Mouse (Mus musculus) CH12.LX (cell line): ENCODE results near the gene Dmbx1. TPM values are rescaled to one million over a fixed set of nuclear protein-coding genes. Genes with fewer than 3 reads are reported as not detected.

Experiments
- DNase-seq: peaks from one replicate; pipeline ENCODE4 v3.0.0-alpha.2; 2013; ENCODE audit errors: extremely low read depth
- H3K27ac ChIP-seq: 2 replicates; pipeline ENCODE4 v1.5.1; 2012; ENCODE audit warnings: low read depth, mild to moderate bottlenecking, control low read depth, moderate library complexity; ENCODE audit not compliant: insufficient read depth
- H3K27me3 ChIP-seq: replicated peaks from 2 replicates; pipeline ENCODE3; 2012; ENCODE audit warnings: inconsistent platforms
- H3K36me3 ChIP-seq, 2 experiments: replicated peaks in 1 of 2; 2 replicates each; pipeline versions ENCODE3 to v1.6.1; 2012; ENCODE audit warnings: inconsistent platforms in 1 of 2, low read length in 1 of 2, mild to moderate bottlenecking in 1 of 2, mixed read lengths in 1 of 2, moderate library complexity in 1 of 2; ENCODE audit not compliant: control insufficient read depth in 1 of 2, insufficient read depth in 1 of 2
- H3K4me1 ChIP-seq, 2 experiments: 2 replicates each; pipeline ENCODE4 v1.6.1; 2012; ENCODE audit warnings: inconsistent platforms in 1 of 2, moderate library complexity in 1 of 2; ENCODE audit not compliant: insufficient read depth in 2 of 2, control insufficient read depth in 1 of 2
- H3K4me2 ChIP-seq: 2 replicates; pipeline ENCODE4 v1.6.1; 2012; ENCODE audit warnings: low read depth, mild to moderate bottlenecking, control low read depth; ENCODE audit not compliant: poor library complexity, insufficient read depth, severe bottlenecking
- H3K4me3 ChIP-seq, 3 experiments: fragments of 150-350 bp in 1 of 3; sonication (generic) in 1 of 3; replicated peaks in 1 of 3; 2 replicates each; pipeline versions ENCODE3 to v1.5.1; 2011 to 2012; ENCODE audit warnings: low read depth in 2 of 3, low read length in 2 of 3, mild to moderate bottlenecking in 2 of 3, moderate library complexity in 2 of 3, control low read depth in 1 of 3, improper control_type of control experiment in 1 of 3, inconsistent platforms in 1 of 3, mixed read lengths in 1 of 3; ENCODE audit not compliant: poor library complexity in 1 of 3
- H3K79me2 ChIP-seq: replicated peaks from 2 replicates; pipeline ENCODE4 v1.6.1; 2012; ENCODE audit warnings: mild to moderate bottlenecking, moderate library complexity; ENCODE audit not compliant: control insufficient read depth, poor library complexity, insufficient read depth, severe bottlenecking; ENCODE audit errors: extremely low read depth
- H3K9ac ChIP-seq: 2 replicates; pipeline ENCODE4 v1.6.1; 2012; ENCODE audit warnings: low read depth, mild to moderate bottlenecking, control low read depth, moderate library complexity; ENCODE audit not compliant: insufficient read depth
- H3K9me3 ChIP-seq: replicated peaks from 2 replicates; pipeline ENCODE3; 2012; ENCODE audit warnings: low read length, inconsistent platforms, mixed read lengths
- CHD1 ChIP-seq: IDR thresholded peaks from 2 replicates; pipeline ENCODE4 v1.6.1; 2012; ENCODE audit warnings: low read depth, low read length, improper control_type of control experiment, inconsistent platforms
- CHD2 ChIP-seq: IDR thresholded peaks from 2 replicates; pipeline ENCODE4 v1.6.1; 2011; ENCODE audit warnings: low read length, improper control_type of control experiment
- CTCF ChIP-seq, 2 experiments: IDR thresholded peaks in 1 of 2; conservative IDR thresholded peaks in 1 of 2; 2 replicates each; pipeline ENCODE4 v1.5.1; 2011 to 2012; ENCODE audit warnings: low read depth in 2 of 2, low read length in 2 of 2, improper control_type of control experiment in 1 of 2, inconsistent platforms in 1 of 2, mild to moderate bottlenecking in 1 of 2, moderate library complexity in 1 of 2
- E2F4 ChIP-seq: IDR thresholded peaks from 2 replicates; pipeline ENCODE4 v1.6.1; 2011; ENCODE audit warnings: low read depth, low read length, improper control_type of control experiment; ENCODE audit not compliant: insufficient replicate concordance
- ELF1 ChIP-seq: IDR thresholded peaks from 2 replicates; pipeline ENCODE4 v1.6.1; 2014; ENCODE audit warnings: low read depth, mild to moderate bottlenecking, inconsistent platforms, low read length, improper control_type of control experiment
- EP300 ChIP-seq: IDR thresholded peaks from 2 replicates; pipeline ENCODE4 v1.6.1; 2011; ENCODE audit warnings: low read length, improper control_type of control experiment
- HCFC1 ChIP-seq: IDR thresholded peaks from 2 replicates; pipeline ENCODE4 v1.6.1; 2012; ENCODE audit warnings: low read depth, mild to moderate bottlenecking, inconsistent platforms, low read length, improper control_type of control experiment
- JUN ChIP-seq: IDR thresholded peaks from 2 replicates; pipeline ENCODE4 v1.6.1; 2011; ENCODE audit warnings: low read depth, mild to moderate bottlenecking, low read length, improper control_type of control experiment, moderate library complexity; ENCODE audit not compliant: insufficient read depth
- JUND ChIP-seq: conservative IDR thresholded peaks from 2 replicates; pipeline ENCODE4 v1.6.1; 2011; ENCODE audit warnings: low read depth, low read length, improper control_type of control experiment
- KAT2A ChIP-seq: IDR thresholded peaks from 2 replicates; pipeline ENCODE4 v1.6.1; 2012; ENCODE audit warnings: low read length, improper control_type of control experiment, inconsistent platforms; ENCODE audit not compliant: insufficient replicate concordance
- MAX ChIP-seq: IDR thresholded peaks from 2 replicates; pipeline ENCODE4 v1.6.1; 2011; ENCODE audit warnings: low read length, improper control_type of control experiment
- MAZ ChIP-seq: IDR thresholded peaks from 2 replicates; pipeline ENCODE4 v1.6.1; 2012; ENCODE audit warnings: low read depth, mild to moderate bottlenecking, inconsistent platforms, low read length, improper control_type of control experiment, moderate library complexity
- MEF2A ChIP-seq: IDR thresholded peaks from 2 replicates; pipeline ENCODE4 v1.6.1; 2014; ENCODE audit warnings: low read depth, mild to moderate bottlenecking, inconsistent platforms, low read length, improper control_type of control experiment, borderline replicate concordance
- MXI1 ChIP-seq: IDR thresholded peaks from 2 replicates; pipeline ENCODE4 v1.6.1; 2011; ENCODE audit warnings: mild to moderate bottlenecking, low read depth, low read length, improper control_type of control experiment
- MYC ChIP-seq: IDR thresholded peaks from 2 replicates; pipeline ENCODE4 v1.6.1; 2011; ENCODE audit warnings: low read depth, mild to moderate bottlenecking, improper control_type of control experiment, low read length
- NELFE ChIP-seq: IDR thresholded peaks from 2 replicates; pipeline ENCODE4 v1.6.1; 2011; ENCODE audit warnings: low read depth, low read length, improper control_type of control experiment
- NRF1 ChIP-seq: IDR thresholded peaks from 2 replicates; pipeline ENCODE4 v1.6.1; 2014; ENCODE audit warnings: low read depth, mild to moderate bottlenecking, inconsistent platforms, low read length, improper control_type of control experiment, moderate library complexity
- PAX5 ChIP-seq: IDR thresholded peaks from 2 replicates; pipeline ENCODE4 v1.6.1; 2012; ENCODE audit warnings: low read length, inconsistent platforms, mixed read lengths
- POLR2AphosphoS2 ChIP-seq: IDR thresholded peaks from 2 replicates; pipeline ENCODE4 v1.6.1; 2011; ENCODE audit warnings: low read depth, low read length, improper control_type of control experiment
- RAD21 ChIP-seq: IDR thresholded peaks from 2 replicates; pipeline ENCODE4 v1.6.1; 2011; ENCODE audit warnings: low read depth, mild to moderate bottlenecking, low read length, improper control_type of control experiment, moderate library complexity
- RCOR1 ChIP-seq: conservative IDR thresholded peaks from 2 replicates; pipeline ENCODE4 v1.6.1; 2012; ENCODE audit warnings: low read depth, mild to moderate bottlenecking, inconsistent platforms, low read length, improper control_type of control experiment
- SIN3A ChIP-seq: IDR thresholded peaks from 2 replicates; pipeline ENCODE4 v1.6.1; 2012; ENCODE audit warnings: low read length, improper control_type of control experiment, inconsistent platforms
- TBP ChIP-seq: conservative IDR thresholded peaks from 2 replicates; pipeline ENCODE4 v1.6.1; 2011; ENCODE audit warnings: low read depth, low read length, improper control_type of control experiment
- TCF12 ChIP-seq: IDR thresholded peaks from 2 replicates; pipeline ENCODE4 v1.6.1; 2014; ENCODE audit warnings: low read depth, mild to moderate bottlenecking, inconsistent platforms, low read length, improper control_type of control experiment
- UBTF ChIP-seq: IDR thresholded peaks from 2 replicates; pipeline ENCODE4 v1.6.1; 2012; ENCODE audit warnings: low read depth, mild to moderate bottlenecking, inconsistent platforms, low read length, improper control_type of control experiment, moderate library complexity
- USF2 ChIP-seq: conservative IDR thresholded peaks from 2 replicates; pipeline ENCODE4 v1.6.1; 2011; ENCODE audit warnings: low read depth, low read length, improper control_type of control experiment
- ZC3H11A ChIP-seq: IDR thresholded peaks from 2 replicates; pipeline ENCODE4 v1.6.1; 2012; ENCODE audit warnings: low read depth, mild to moderate bottlenecking, inconsistent platforms, low read length, improper control_type of control experiment
- ZKSCAN1 ChIP-seq: IDR thresholded peaks from 2 replicates; pipeline ENCODE4 v1.6.1; 2012; ENCODE audit warnings: low read depth, inconsistent platforms, low read length, improper control_type of control experiment, borderline replicate concordance
- dilution Hi-C: fragments of 300-500 bp; cut with MboI; formaldehyde crosslinking; loops from 2 replicates; pipeline ENCODE4 v1.14.3; 2020; ENCODE audit warnings: low sequenced_read_pairs; ENCODE audit not compliant: extremely low pct_unique_long_range_greater_than_20kb, extremely low pct_ligation_motif_present
- in situ Hi-C: fragments of 300-500 bp; cut with MboI; formaldehyde crosslinking; loops from 3 replicates; pipeline ENCODE4 v1.14.3; 2019; ENCODE audit warnings: low sequenced_read_pairs, low pct_ligation_motif_present, low pct_unique_long_range_greater_than_20kb, mixed read lengths
- polyA plus RNA-seq: library from polyadenylated mRNA; unstranded; fragments of >175 nt; gene quantifications from 2 replicates; pipeline ENCODE4 v1.2.1, GENCODE M21; 2012; ENCODE audit warnings: low read depth; ENCODE audit not compliant: insufficient read length
- total RNA-seq, 2 experiments: library from RNA; depleted of rRNA; stranded (reverse); fragments of 300-350 nt in 1 of 2; fragments of >200 nt in 1 of 2; gene quantifications; 2 replicates each; pipeline ENCODE4 v1.2.3; 2012 to 2014

Gene Dmbx1
- total and polyA plus RNA-seq, 3 experiments, result not detected

GRCm38 (mm10) chr4:115955494-115955775 lies 15.7 kb upstream of the Dmbx1 start:
- Histone ChIP-seq H3K4me1 (no peaks in the 10 kb centered on the region), H3K36me3 (no peaks in the 10 kb centered on the region), H3K27me3 (peaks cover 82% of the 10 kb centered on the region), H3K79me2 (no peaks in the 10 kb centered on the region), H3K9ac (no peak overlapping the region), H3K27ac (no peak overlapping the region), H3K4me2 (no peak overlapping the region), H3K4me3 (no peak overlapping the region), H3K9me3 (no peaks in the 10 kb centered on the region)
- dilution Hi-C loops, result no loop called here
- TF ChIP-seq ELF1 (no peak), HCFC1 (no peak), CTCF (conservative IDR thresholded peaks at IDR 0.05 in 1 of 2, IDR thresholded peaks at IDR 0.05 in 1 of 2; ENCODE audit: low read depth in 2 of 2, low read length in 2 of 2) (no peak), ZKSCAN1 (no peak), CHD2 (no peak), RCOR1 (no peak), TCF12 (no peak), PAX5 (no peak), UBTF (no peak), NRF1 (no peak), EP300 (no peak), E2F4 (no peak), JUN (no peak), MAX (no peak), POLR2AphosphoS2 (no peak), RAD21 (no peak), ZC3H11A (no peak), USF2 (no peak), NELFE (no peak), TBP (no peak)
- in situ Hi-C loops, result loop anchor here (10.0 kb wide), 2 partner anchors 51 to 221 kb away; partner anchors contain the start of gene Efcab14
- DNase-seq, result no peak

GRCm38 (mm10) chr4:115954656-115955493 lies 15.1 kb upstream of the Dmbx1 start:
- no peak overlapping the region for H3K9ac ChIP-seq
- DNase-seq, result no peak
- dilution Hi-C loops, result no loop called here
- TF ChIP-seq TCF12 (no peak), MYC (no peak), TBP (no peak), MAZ (no peak), NELFE (no peak), PAX5 (no peak), SIN3A (no peak), JUND (no peak), CTCF (conservative IDR thresholded peaks at IDR 0.05 in 1 of 2, IDR thresholded peaks at IDR 0.05 in 1 of 2; ENCODE audit: low read depth in 2 of 2, low read length in 2 of 2) (no peak), NRF1 (no peak), KAT2A (no peak), MXI1 (no peak), RAD21 (no peak), JUN (no peak), MEF2A (no peak), EP300 (no peak), CHD1 (no peak)
- TF ChIP-seq, all 38 proteins: peak for 0
- Histone ChIP-seq H3K36me3 (no peaks in the 10 kb centered on the region), H3K4me2 (no peak overlapping the region), H3K27ac (no peak overlapping the region), H3K79me2 (no peaks in the 10 kb centered on the region), H3K4me3 (no peak overlapping the region), H3K9me3 (no peaks in the 10 kb centered on the region), H3K4me1 (no peaks in the 10 kb centered on the region), H3K27me3 (peaks cover 82% of the 10 kb centered on the region)
- in situ Hi-C loops, result loop anchor here (10.0 kb wide), 2 partner anchors 50 to 220 kb away; partner anchors contain the start of gene Efcab14
